Mouse (Mus musculus) lung, embryonic 16.5 days (tissue): ENCODE measurements at regions not wholly inside any gene's neighbourhood (a gene's known extent, or its start where the extent isn't known, plus 50 kb on each side); places are given as distances from the start of the nearest gene placed in this dataset.
A peak's percentile ranks its signal among the peaks of the same experiment; 100 is the strongest.

Source experiments
- ATAC-seq: fragments of 200-750 bp; cut with Nextera tagmentation; 2 replicates; pipeline ENCODE4 v1.8.0; 2017; ENCODE audit warnings: low read depth, mild to moderate bottlenecking, moderate library complexity
- H3K27ac ChIP-seq: fragments of 300-500 bp; sonication (generic); 2 replicates; pipeline ENCODE4 v1.5.1; 2014; ENCODE audit warnings: mild to moderate bottlenecking, control low read depth, low read length
- H3K27me3 ChIP-seq: fragments of 300-500 bp; sonication (generic); 2 replicates; pipeline ENCODE4 v1.6.1; 2014; ENCODE audit warnings: low read depth, low read length, mixed read lengths; ENCODE audit not compliant: control insufficient read depth, insufficient read depth
- H3K36me3 ChIP-seq: fragments of 300-500 bp; sonication (generic); 2 replicates; pipeline ENCODE4 v1.6.1; 2014; ENCODE audit warnings: low read length; ENCODE audit not compliant: control insufficient read depth, insufficient read depth
- H3K4me1 ChIP-seq: fragments of 300-500 bp; sonication (generic); replicated peaks from 2 replicates; pipeline ENCODE4 v1.6.1; 2014; ENCODE audit warnings: low read length, mixed read lengths; ENCODE audit not compliant: control insufficient read depth, insufficient read depth
- H3K4me2 ChIP-seq: fragments of 300-500 bp; sonication (generic); 2 replicates; pipeline ENCODE4 v1.6.1; 2014; ENCODE audit warnings: low read depth, low read length, control low read depth
- H3K4me3 ChIP-seq: fragments of 300-500 bp; sonication (generic); 2 replicates; pipeline ENCODE4 v1.5.1; 2014; ENCODE audit warnings: mild to moderate bottlenecking, low read length, control low read depth
- H3K9ac ChIP-seq: fragments of 300-500 bp; sonication (generic); 2 replicates; pipeline ENCODE4 v1.6.1; 2014; ENCODE audit warnings: low read length, control low read depth
- H3K9me3 ChIP-seq: fragments of 300-500 bp; sonication (generic); 2 replicates; pipeline ENCODE4 v1.6.1; 2016; ENCODE audit warnings: low read length; ENCODE audit not compliant: control insufficient read depth
- WGBS: fragments of 180-500 bp; shearing (Covaris S2); extraction: QIAGEN DNeasy Blood & Tissue Kit; methylation state at CpG from one replicate; pipeline ENCODE4 v1.1.7; 2014; 5-methylcytosine and 5-hydroxymethylcytosine counted together

DNA sequence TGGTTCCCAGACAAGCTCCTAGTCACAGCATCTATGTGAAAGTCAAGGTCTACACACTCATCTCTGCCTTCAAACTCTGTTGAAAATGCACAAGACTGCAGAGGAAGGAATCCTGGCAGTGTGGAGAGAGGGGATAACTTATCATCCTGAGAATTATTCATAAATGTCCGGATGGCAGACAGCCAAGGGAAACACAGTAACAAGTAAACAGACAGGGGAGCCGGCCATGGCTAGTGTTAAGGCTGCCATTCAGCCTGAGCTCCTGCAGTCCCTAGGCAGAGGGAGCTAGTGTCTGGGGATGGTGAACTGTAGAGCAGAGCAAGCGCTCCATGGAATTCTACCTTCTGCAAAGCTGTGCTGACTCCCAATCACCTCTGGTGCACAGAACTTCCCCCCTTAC, 100.3 kb upstream of the Dazl start:
- Histone ChIP-seq H3K4me2 (no peak overlapping the region), H3K27me3 (no peaks in the 10 kb centered on the region), H3K36me3 (no peaks in the 10 kb centered on the region), H3K9me3 (no peaks in the 10 kb centered on the region), H3K4me3 (no peak overlapping the region), H3K4me1 (peaks cover 8% of the 10 kb centered on the region), H3K27ac (no peak overlapping the region), H3K9ac (no peak overlapping the region)
- WGBS = 23% methylated on average over 3 of the region's 3 CpGs
- peak; percentile 86 for ATAC-seq

DNA sequence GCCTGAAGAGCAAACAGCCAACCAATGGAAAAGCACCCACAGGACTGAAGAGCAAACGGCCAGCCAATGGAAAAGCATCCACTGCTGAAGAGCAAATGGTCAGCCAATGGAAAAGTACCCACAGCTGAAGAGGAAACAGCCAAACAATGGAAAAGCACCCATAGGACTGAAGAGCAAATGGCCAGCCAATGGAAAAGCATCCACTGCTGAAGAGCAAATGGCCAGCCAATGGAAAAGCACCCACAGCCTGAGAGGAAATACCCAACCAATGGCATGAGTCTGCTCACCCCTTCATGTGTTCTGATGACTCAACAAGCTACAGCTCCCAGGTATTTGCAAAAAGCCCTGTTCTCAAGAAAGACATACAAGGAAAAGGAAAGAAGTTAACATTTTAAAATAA, 101.4 kb upstream of the Dazl start:
- no peak overlapping the region for H3K4me2 ChIP-seq
- H3K27ac ChIP-seq = no peak overlapping the region
- WGBS = 89% methylated on average over 1 of the region's 1 CpGs
- no peaks in the 10 kb centered on the region for H3K9me3 ChIP-seq
- no peaks in the 10 kb centered on the region for H3K36me3 ChIP-seq
- no peaks in the 10 kb centered on the region for H3K27me3 ChIP-seq
- H3K4me1 ChIP-seq = peaks cover 5% of the 10 kb centered on the region
- no peak overlapping the region for H3K9ac ChIP-seq
- no peak overlapping the region for H3K4me3 ChIP-seq
- ATAC-seq = no peak

- H3K9me3 ChIP-seq = no peaks in the 10 kb centered on the region
- H3K9ac ChIP-seq = no peak overlapping the region
- H3K4me3 ChIP-seq = no peak overlapping the region
- H3K4me1 ChIP-seq = peaks cover 5% of the 10 kb centered on the region
- no peak overlapping the region for H3K27ac ChIP-seq
- no peak for ATAC-seq
- no peaks in the 10 kb centered on the region for H3K27me3 ChIP-seq
- 96% methylated on average over 11 of the region's 11 CpGs for WGBS
- no peak overlapping the region for H3K4me2 ChIP-seq
- H3K36me3 ChIP-seq = no peaks in the 10 kb centered on the region
Observed at GRCm38 (mm10) chr17:50395669-50396068, 102.2 kb upstream of the Dazl start.

DNA sequence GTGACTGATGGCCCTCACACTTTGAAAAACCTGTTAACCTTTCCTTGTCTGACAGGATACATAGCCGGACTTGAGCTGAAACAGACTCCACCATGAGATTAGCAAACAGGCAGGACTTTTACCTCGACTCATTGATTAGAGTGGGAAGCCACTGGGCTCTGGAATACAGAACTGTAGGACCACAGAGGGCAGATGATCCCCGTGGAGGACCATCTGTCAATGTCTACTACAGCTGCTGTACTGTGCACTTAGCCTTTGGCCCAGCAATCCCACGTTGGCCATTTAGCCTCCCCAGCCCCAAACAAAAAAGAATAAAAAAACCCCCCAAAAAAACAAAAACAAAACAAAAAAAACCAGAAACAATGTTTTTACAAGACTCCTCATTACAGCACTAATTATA, 103.9 kb upstream of the Dazl start:
- no peaks in the 10 kb centered on the region for H3K36me3 ChIP-seq
- no peak for ATAC-seq
- no peak overlapping the region for H3K4me2 ChIP-seq
- H3K9me3 ChIP-seq = no peaks in the 10 kb centered on the region
- peaks cover 5% of the 10 kb centered on the region for H3K4me1 ChIP-seq
- H3K27me3 ChIP-seq = no peaks in the 10 kb centered on the region
- no peak overlapping the region for H3K4me3 ChIP-seq
- 33% methylated on average over 4 of the region's 4 CpGs for WGBS
- no peak overlapping the region for H3K27ac ChIP-seq
- H3K9ac ChIP-seq = no peak overlapping the region

DNA sequence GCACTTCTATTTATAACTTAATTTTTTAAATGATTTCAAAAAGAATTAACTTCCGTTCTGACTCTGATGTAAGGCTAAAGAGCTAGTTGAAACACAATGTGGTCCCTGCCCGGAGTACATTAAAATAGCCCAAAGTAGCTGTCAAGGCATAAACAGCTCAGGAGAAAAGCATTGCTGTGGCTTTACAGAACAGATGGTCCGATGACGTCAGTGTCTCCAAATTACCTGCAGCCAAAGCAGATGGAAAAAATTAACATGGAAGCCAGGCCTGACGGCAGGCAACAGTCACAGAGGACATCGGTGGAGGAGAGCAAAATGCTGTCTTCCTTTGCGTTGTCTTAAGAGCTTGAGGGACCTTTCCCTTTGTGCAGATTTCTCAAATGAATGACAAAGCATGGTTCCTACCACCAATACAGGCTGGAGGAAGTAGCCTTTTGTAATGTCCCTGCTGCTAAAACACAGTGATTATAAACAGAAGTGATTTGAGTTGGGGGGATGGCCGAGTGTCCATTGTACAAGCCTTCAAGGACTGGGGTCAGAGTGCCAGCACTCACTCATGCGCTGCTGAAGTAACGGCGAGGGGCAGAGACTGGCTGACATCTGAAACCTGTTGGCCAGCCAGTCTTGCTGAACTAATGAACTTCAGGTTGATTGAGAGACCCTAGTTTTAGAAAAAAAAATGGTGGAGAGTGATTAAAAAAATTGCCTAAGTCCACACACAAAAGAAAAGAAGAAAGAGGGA, 101.8 kb upstream of the Plcl2 start:
- Histone ChIP-seq H3K27ac (no peak overlapping the region), H3K27me3 (no peaks in the 10 kb centered on the region), H3K36me3 (no peaks in the 10 kb centered on the region), H3K4me1 (no peaks in the 10 kb centered on the region), H3K9me3 (no peaks in the 10 kb centered on the region), H3K9ac (no peak overlapping the region), H3K4me3 (no peak overlapping the region), H3K4me2 (no peak overlapping the region)
- 44% methylated on average over 11 of the region's 11 CpGs for WGBS
- no peak for ATAC-seq

DNA sequence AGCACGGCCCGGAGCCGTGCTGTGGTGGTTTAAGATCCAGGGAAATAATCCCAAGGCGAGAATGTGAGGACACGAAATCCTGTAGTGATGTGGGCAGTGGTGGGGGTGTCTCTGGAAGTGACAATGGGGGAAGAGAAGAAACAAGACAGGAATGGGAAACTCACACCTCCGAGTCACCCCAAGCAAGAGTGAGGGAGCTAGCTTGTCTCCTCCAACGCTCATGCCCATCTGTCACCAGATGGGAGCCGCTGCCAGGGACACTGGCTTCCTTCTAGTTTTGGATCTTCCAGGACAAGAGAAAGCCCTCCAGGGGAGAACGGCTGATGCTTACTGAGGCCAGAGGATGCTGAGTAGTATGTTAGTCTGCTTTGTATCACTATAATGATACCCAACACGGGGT, 100.6 kb upstream of the Plcl2 start:
- Histone ChIP-seq H3K36me3 (no peaks in the 10 kb centered on the region), H3K4me3 (no peak overlapping the region), H3K4me1 (no peaks in the 10 kb centered on the region), H3K9ac (no peak overlapping the region), H3K9me3 (no peaks in the 10 kb centered on the region), H3K27me3 (no peaks in the 10 kb centered on the region), H3K27ac (no peak overlapping the region), H3K4me2 (no peak overlapping the region)
- no peak for ATAC-seq
- WGBS = 66% methylated on average over 10 of the region's 10 CpGs

DNA sequence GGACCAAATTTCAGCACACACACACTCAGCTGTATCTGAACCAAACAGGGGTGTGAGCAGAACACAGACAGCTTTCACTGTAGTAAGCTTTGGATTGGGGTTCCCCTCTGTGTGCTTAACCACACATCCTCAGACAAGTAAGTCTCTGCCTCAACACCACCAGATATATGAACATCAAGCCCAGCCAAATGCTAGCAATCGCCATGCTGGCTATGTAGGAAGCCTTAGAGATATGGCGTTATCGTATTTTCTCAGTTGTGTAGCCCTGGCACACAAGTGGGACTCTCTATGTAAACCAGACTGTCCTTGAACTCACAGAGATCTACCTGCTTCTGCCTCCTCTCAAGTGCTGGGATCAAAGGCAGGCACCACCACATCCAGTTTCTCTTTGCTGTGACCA, 99.9 kb upstream of the Plcl2 start:
- no peak overlapping the region for H3K4me2 ChIP-seq
- H3K36me3 ChIP-seq = no peaks in the 10 kb centered on the region
- 92% methylated on average over 3 of the region's 3 CpGs for WGBS
- no peak overlapping the region for H3K27ac ChIP-seq
- no peaks in the 10 kb centered on the region for H3K4me1 ChIP-seq
- no peak for ATAC-seq
- H3K9ac ChIP-seq = no peak overlapping the region
- H3K9me3 ChIP-seq = no peaks in the 10 kb centered on the region
- no peak overlapping the region for H3K4me3 ChIP-seq
- H3K27me3 ChIP-seq = no peaks in the 10 kb centered on the region

DNA sequence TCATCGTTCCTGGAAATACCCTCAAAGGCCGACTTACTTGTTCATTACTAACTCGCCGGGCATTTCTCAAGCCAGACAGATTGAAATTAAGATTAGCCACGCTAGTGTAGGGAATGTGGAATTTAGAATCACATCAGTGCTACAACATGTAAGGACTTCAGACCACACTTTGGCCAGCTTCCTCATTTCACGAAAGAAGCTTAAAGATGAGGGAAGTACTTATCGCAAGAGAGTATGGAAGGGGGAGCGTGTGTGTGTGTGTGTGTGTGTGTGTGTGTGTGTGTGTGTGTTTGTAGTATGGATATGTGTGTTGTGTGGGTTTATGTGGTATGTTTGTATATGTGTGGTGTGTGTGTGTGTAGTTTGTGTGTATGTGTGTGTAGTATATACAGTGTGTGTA, 99.3 kb upstream of the Plcl2 start:
- Histone ChIP-seq H3K4me1 (no peaks in the 10 kb centered on the region), H3K4me2 (no peak overlapping the region), H3K27me3 (no peaks in the 10 kb centered on the region), H3K27ac (no peak overlapping the region), H3K9me3 (no peaks in the 10 kb centered on the region), H3K4me3 (no peak overlapping the region), H3K36me3 (no peaks in the 10 kb centered on the region), H3K9ac (no peak overlapping the region)
- 83% methylated on average over 8 of the region's 8 CpGs for WGBS
- ATAC-seq = no peak

DNA sequence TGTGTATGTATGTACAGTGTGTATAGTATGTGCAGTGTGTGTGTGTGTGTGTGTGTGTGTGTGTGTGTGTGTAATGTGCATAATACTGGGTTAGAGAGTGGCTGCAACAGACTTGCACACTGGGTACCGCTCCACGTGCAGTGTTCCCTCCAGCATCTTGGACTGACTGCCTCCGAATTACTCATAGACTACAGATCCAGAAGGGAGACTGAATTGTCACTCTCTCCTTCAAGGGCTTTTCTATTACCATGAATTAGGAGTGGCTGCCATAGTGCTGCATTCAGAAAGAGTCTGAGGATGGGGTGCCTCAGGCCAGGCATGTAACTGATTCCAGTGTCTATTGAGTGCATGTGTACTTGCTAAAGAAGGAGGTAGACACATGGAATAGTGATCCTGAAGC, 98.9 kb upstream of the Plcl2 start:
- Histone ChIP-seq H3K27ac (no peak overlapping the region), H3K27me3 (no peaks in the 10 kb centered on the region), H3K4me1 (no peaks in the 10 kb centered on the region), H3K9me3 (no peaks in the 10 kb centered on the region), H3K4me3 (no peak overlapping the region), H3K36me3 (no peaks in the 10 kb centered on the region), H3K4me2 (no peak overlapping the region), H3K9ac (no peak overlapping the region)
- no peak for ATAC-seq
- WGBS = 93% methylated on average over 3 of the region's 3 CpGs

DNA sequence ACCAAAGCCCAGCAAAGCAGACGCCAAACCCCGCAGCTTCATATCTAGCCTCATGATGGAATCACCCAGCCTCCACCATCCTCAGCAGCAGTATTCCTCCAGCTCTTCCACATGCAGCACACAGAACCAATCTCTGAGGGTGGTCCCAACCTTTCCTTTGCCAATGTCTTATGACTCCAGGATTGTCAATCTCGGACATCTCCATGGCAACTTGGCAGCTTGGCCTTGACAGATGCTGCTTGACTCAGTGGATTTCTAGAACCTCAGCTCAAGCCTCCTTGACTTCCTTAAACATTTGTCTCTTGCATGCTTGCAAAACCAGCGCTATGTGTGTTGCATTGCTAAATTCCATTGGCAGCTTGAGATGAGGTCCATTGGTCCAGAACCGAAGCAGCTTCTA, 96.8 kb upstream of the Plcl2 start:
- Histone ChIP-seq H3K4me2 (no peak overlapping the region), H3K36me3 (no peaks in the 10 kb centered on the region), H3K27me3 (no peaks in the 10 kb centered on the region), H3K9ac (no peak overlapping the region), H3K4me3 (no peak overlapping the region), H3K27ac (no peak overlapping the region), H3K4me1 (no peaks in the 10 kb centered on the region), H3K9me3 (no peaks in the 10 kb centered on the region)
- 86% methylated on average over 5 of the region's 5 CpGs for WGBS
- no peak for ATAC-seq
